Mouse (Mus musculus) heart, adult 11 months (tissue): ENCODE results near the gene Ptchd4.

ENCODE experiments used
- DNase-seq: peaks from one replicate; pipeline ENCODE4 v3.0.0; 2022

The Ptchd4 gene

DNA sequence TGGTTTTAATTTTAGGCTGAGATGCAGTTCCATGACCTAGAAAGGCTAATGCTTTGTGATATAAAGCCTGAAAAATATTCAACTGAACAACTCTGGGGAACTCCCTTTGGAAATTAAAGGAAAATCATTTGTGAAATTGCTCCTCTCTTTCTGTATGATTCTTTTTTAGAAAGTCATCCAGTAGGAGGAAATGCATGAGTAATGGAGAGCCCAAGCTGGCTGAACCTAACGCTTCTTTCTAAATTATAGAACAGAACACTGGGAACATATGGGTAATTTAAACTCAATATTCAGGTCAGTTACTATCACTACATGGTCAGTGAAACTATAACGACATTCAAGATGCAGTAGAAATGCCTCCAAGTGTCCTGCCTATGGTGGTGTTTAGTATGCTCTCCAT is 114.6 kb downstream of the Ptchd4 start:
- no peak for DNase-seq

GRCm38 (mm10) chr17:42452235-42452634 is 136.5 kb downstream of the Ptchd4 start:
- no peak for DNase-seq

DNA sequence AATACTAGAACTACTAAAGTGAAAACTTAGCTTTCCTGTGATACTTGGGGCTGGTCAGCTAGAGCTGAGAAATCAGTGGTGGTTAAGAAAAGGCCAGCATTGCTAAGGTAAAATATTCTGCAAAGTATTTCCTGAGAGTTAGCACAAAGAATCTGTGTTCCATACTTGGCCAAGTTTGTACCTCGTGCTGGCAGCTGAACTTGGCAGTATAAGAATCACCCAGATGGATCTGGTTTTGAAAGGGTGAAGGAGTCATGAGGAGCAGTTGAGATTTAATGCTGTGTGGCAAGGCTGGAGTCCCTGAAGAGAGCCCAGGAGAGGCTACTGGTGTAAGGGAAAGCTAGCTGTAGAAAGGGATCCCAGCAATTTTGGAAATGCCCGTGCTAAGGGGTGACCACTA is 140.7 kb downstream of the Ptchd4 start:
- DNase-seq: no peak

- no peak for DNase-seq
These were observed 147.0 kb downstream of the Ptchd4 start for GRCm38 (mm10) chr17:42462726-42463125.

- no peak for DNase-seq
These were observed 164.6 kb downstream of the Ptchd4 start for GRCm38 (mm10) chr17:42480173-42480991.

DNA sequence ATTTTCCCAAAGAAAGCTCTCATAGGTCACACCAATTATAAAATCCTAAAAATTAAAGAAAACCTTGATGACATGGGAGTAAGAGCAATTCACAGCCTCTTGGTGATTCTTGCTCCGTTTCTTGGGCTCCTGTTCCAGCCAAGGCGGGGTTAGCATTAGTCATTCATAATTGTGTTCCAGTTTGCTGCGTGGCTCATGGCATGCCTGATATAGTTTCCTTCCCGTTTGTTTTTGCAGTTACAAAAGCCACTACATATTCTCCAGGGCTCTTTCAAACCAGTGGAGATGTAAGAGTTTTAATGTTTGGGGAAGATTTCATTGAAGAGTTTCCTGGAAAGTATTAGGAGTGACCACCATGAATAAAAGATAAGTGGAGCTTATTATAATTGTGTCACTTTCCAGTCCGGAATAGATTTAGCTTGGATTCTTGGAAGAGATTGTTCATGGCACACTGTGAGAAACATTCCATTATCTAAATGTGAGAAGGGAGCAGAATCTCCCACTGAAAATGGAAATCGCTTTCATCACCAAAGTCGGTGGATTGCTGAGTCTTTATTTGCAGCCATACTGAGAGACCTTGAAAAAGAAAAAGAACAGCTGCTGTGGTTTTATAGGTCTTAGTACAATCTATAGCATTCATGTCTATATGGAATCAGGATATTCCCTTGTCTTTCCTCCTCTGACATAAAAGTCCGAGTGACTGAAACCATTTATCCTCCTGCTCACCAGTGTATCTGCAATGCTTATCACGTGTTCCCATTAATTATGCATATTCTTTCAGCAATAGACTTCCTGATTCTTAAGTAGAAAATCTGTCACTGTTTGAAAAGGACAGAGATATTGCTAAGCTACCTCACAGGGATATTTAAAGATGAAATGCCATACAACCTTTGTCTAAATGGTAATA is 193.9 kb downstream of the Ptchd4 start:
- DNase-seq: no peak

DNA sequence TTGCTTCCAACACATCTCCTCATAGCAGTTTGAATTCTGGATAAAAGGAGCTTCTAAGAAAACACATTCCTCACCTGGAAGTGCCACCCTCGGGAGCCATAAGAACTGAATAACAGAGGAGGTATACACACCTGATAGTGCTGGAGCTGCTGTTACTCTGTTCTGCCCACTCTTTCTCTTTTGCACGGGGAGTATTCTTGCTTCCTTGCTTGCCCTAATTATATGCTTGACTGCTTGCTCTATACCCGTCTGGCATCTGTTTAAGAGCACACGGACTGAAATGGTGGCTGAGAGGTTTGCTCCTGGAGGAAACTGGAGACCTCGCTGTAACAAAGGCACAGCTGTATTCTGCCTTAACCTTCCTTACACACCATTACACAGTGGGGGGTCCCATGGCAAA is 214.4 kb downstream of the Ptchd4 start:
- no peak for DNase-seq

- DNase-seq: no peak
These were observed 233.8 kb downstream of the Ptchd4 start for GRCm38 (mm10) chr17:42549578-42549977.
